ENCODE assay signal across 9 mouse cellular contexts in genomic region chr13:21897245-21897634, GRCm38 (mm10). TPM values are rescaled to one million over a fixed set of nuclear protein-coding genes. Genes with fewer than 3 reads are reported as not detected.
DNase-seq lines count a peak whose midpoint lies in the region; ATAC-seq and TF ChIP-seq lines count a peak whose summit lies in the region.
"Had no signal": no experiment of that assay in that cellular context is flagged by ENCODE, and none has a peak within 500 bp of the region (broad histone marks: within the 10 kb centered on the region; RNA-seq: fewer than 3 reads in every experiment).

No protein-coding gene starts in this region.

- H3K9me3 ChIP-seq in kidney, embryonic 14.5 days (ENCODE audit: control insufficient read depth, low read length), result peaks cover 4% of the 10 kb centered on the region; the same call in 1 of the 2 replicates
- no peaks in the 10 kb centered on the region for H3K9me3 ChIP-seq in embryonic facial prominence, embryonic 14.5 days (ENCODE audit: control insufficient read depth, low read length)
- no peaks in the 10 kb centered on the region for H3K9me3 ChIP-seq in intestine, postnatal 0 days (ENCODE audit: control insufficient read depth)
- no peaks in the 10 kb centered on the region for H3K9me3 ChIP-seq in neural tube, embryonic 13.5 days

- peak overlapping the region; percentile 55 for H3K4me2 ChIP-seq in kidney, embryonic 14.5 days (replicated peaks; ENCODE audit: low read depth, low read length)
- peak overlapping the region; percentile 50 for H3K4me2 ChIP-seq in embryonic facial prominence, embryonic 14.5 days (ENCODE audit: low read depth, low read length)
- peak overlapping the region; percentile 57 for H3K4me2 ChIP-seq in intestine, postnatal 0 days (replicated peaks; ENCODE audit: low read depth)
- H3K4me2 ChIP-seq in neural tube, embryonic 13.5 days, result peak overlapping the region; percentile 57

- peak overlapping the region; percentile 58 for H3K9ac ChIP-seq in kidney, embryonic 14.5 days (ENCODE audit: low read depth, low read length)
- H3K9ac ChIP-seq in embryonic facial prominence, embryonic 14.5 days (ENCODE audit: low read depth, low read length), result peak overlapping the region; percentile 51
- H3K9ac ChIP-seq in intestine, postnatal 0 days (ENCODE audit: low read depth, low read length), result no peak overlapping the region
- H3K9ac ChIP-seq in neural tube, embryonic 13.5 days, result peak overlapping the region; percentile 76

- no peaks in the 10 kb centered on the region for H3K36me3 ChIP-seq in kidney, embryonic 14.5 days (ENCODE audit: control insufficient read depth, insufficient read depth, low read length)
- H3K36me3 ChIP-seq in embryonic facial prominence, embryonic 14.5 days (ENCODE audit: control insufficient read depth, insufficient read depth, low read length), result no peaks in the 10 kb centered on the region
- no peaks in the 10 kb centered on the region for H3K36me3 ChIP-seq in intestine, postnatal 0 days (ENCODE audit: control insufficient read depth, insufficient read depth)
- no peaks in the 10 kb centered on the region for H3K36me3 ChIP-seq in neural tube, embryonic 13.5 days

- WGBS in kidney, embryonic 14.5 days, result under 1% methylated on average over 11 of the region's 11 CpGs
- 1% methylated on average over 11 of the region's 11 CpGs for WGBS in embryonic facial prominence, embryonic 14.5 days
- 2% methylated on average over 11 of the region's 11 CpGs for whole genome bisulfite sequencing in intestine, postnatal 0 days
- WGBS in neural tube, embryonic 13.5 days, result under 1% methylated on average over 11 of the region's 11 CpGs

- H3K27ac ChIP-seq in kidney, embryonic 14.5 days (ENCODE audit: low read depth, low read length), result no peak overlapping the region
- no peak overlapping the region for H3K27ac ChIP-seq in embryonic facial prominence, embryonic 14.5 days (replicated peaks; ENCODE audit: low read depth, low read length)
- H3K27ac ChIP-seq in intestine, postnatal 0 days (ENCODE audit: low read depth, low read length), result no peak overlapping the region
- peak overlapping the region; percentile 93 for H3K27ac ChIP-seq in neural tube, embryonic 13.5 days (replicated peaks)

- DNase-seq in kidney, postnatal 14 days, result no peak
- DNase-seq in embryonic facial prominence, embryonic 14.5 days (ENCODE audit: low spot score), result peak; percentile 31
- no peak for DNase-seq in right cerebral cortex, postnatal 25 days
- no peak for DNase-seq in cerebellum, postnatal 4 days (ENCODE audit: low spot score in 2 of 2)
- DNase-seq: thymus, postnatal 25 days had no signal

- H3K4me1 ChIP-seq in kidney, embryonic 14.5 days (ENCODE audit: control insufficient read depth, insufficient read depth, low read length), result no peaks in the 10 kb centered on the region
- H3K4me1 ChIP-seq in embryonic facial prominence, embryonic 14.5 days (ENCODE audit: control insufficient read depth, insufficient read depth, low read length), result peaks cover 5% of the 10 kb centered on the region; the same call in 1 of the 2 replicates
- no peaks in the 10 kb centered on the region for H3K4me1 ChIP-seq in intestine, postnatal 0 days (replicated peaks; ENCODE audit: control insufficient read depth, insufficient read depth, low read length)
- H3K4me1 ChIP-seq in neural tube, embryonic 13.5 days (replicated peaks), result no peaks in the 10 kb centered on the region; the same call in 1 of the 2 replicates

- no peaks in the 10 kb centered on the region for H3K27me3 ChIP-seq in kidney, embryonic 14.5 days (ENCODE audit: control insufficient read depth, insufficient read depth, low read length)
- no peaks in the 10 kb centered on the region for H3K27me3 ChIP-seq in embryonic facial prominence, embryonic 14.5 days (replicated peaks; ENCODE audit: control insufficient read depth, insufficient read depth, low read length)
- no peaks in the 10 kb centered on the region for H3K27me3 ChIP-seq in intestine, postnatal 0 days (replicated peaks; ENCODE audit: control insufficient read depth, insufficient read depth, low read length)
- H3K27me3 ChIP-seq in neural tube, embryonic 13.5 days, result 0 out of 2 replicates have a peak, but pooled peaks cover 3% of the 10 kb centered on the region

- peak; percentile 56; the same call in 1 of the 2 replicates for ATAC-seq in kidney, embryonic 14.5 days (ENCODE audit: low FRiP score, low TSS enrichment)
- peak; percentile 48; the same call in 1 of the 2 replicates for ATAC-seq in embryonic facial prominence, embryonic 14.5 days (ENCODE audit: low read depth)
- ATAC-seq in intestine, postnatal 0 days, result no peak
- ATAC-seq in neural tube, embryonic 13.5 days (ENCODE audit: low read depth), result peak; percentile 65
- no peak for ATAC-seq in megakaryocyte progenitor cell, adult 5-6 weeks (replicated peaks; ENCODE audit: poor library complexity)

- TF ChIP-seq CTCF in intestine, postnatal 0 days (IDR thresholded peaks at IDR 0.05; ENCODE audit: low read depth), result no peak

- peak overlapping the region; percentile 48 for H3K4me3 ChIP-seq in kidney, embryonic 14.5 days (ENCODE audit: low read length)
- peak overlapping the region; percentile 44 for H3K4me3 ChIP-seq in embryonic facial prominence, embryonic 14.5 days (ENCODE audit: low read depth, low read length)
- peak overlapping the region; percentile 28 for H3K4me3 ChIP-seq in intestine, postnatal 0 days (ENCODE audit: low read depth, low read length)
- H3K4me3 ChIP-seq in neural tube, embryonic 13.5 days, result peak overlapping the region; percentile 58

RNA-seq across cellular contexts. Expression of gene Zfp184, which starts 47.7 kb away (rescaled TPM):
- 15.5 and 17.9 TPM in 2 replicates for polyA plus RNA-seq in kidney, embryonic 14.5 days (2014; fragmentation: Nextera tagmentation; extraction: Ambion mirVana)
- 7.6 and 8.9 TPM in 2 replicates for polyA plus RNA-seq in embryonic facial prominence, embryonic 14.5 days (2014; fragmentation: Nextera tagmentation; extraction: Ambion mirVana)
- polyA plus RNA-seq in intestine, postnatal 0 days (2015; fragmentation: Nextera tagmentation; extraction: Ambion mirVana), result 1.2 TPM in 2 replicates
- 16.0 and 16.3 TPM in 2 replicates for polyA plus RNA-seq in neural tube, embryonic 13.5 days (2015; fragmentation: Nextera tagmentation; extraction: Ambion mirVana)
- 13.3 and 16.1 TPM in 2 replicates for total RNA-seq in megakaryocyte progenitor cell, adult 5-6 weeks (2015)
- total RNA-seq in megakaryocyte progenitor cell, adult 5-6 weeks (2017), result 9.2 and 15.1 TPM in 2 replicates

Comparison
In these comparisons a context has a peak if more than half of its experiments do, and no peak if none do; other contexts are left out.
1. ATAC-seq: peak in kidney, embryonic 14.5 days (single experiment), embryonic facial prominence, embryonic 14.5 days (single experiment) and neural tube, embryonic 13.5 days (single experiment); none in intestine, postnatal 0 days (single experiment) and megakaryocyte progenitor cell, adult 5-6 weeks (single experiment).
2. Peak in every context shown above with its lines, with median percentiles within 50 percentile points of each other: H3K4me2 ChIP-seq and H3K4me3 ChIP-seq.